Mouse (Mus musculus): ENCODE measurements around the gene Plcg2.

The Plcg2 gene

GRCm38 (mm10) chr8:117547945-117548344 is 49.9 kb downstream of the Plcg2 start:
- DNase-seq (ENCODE audit: low spot score in 2 of 2) = no peak

- DNase-seq (ENCODE audit: low spot score in 2 of 2) = peak; percentile 22 to 38
Measured at GRCm38 (mm10) chr8:117548453-117548852, 50.4 kb downstream of the Plcg2 start.

- DNase-seq (ENCODE audit: low spot score in 2 of 2) = no peak
Measured at GRCm38 (mm10) chr8:117550529-117550928, 52.4 kb downstream of the Plcg2 start.

- peak; percentile 62 to 63 for DNase-seq (ENCODE audit: low spot score in 2 of 2)
Measured at GRCm38 (mm10) chr8:117561014-117561413, 62.9 kb downstream of the Plcg2 start.

- DNase-seq (ENCODE audit: low spot score in 2 of 2) = no peak
Measured at GRCm38 (mm10) chr8:117561735-117562361, 63.8 kb downstream of the Plcg2 start.

GRCm38 (mm10) chr8:117562445-117563014 is 64.4 kb downstream of the Plcg2 start:
- no peak for DNase-seq (ENCODE audit: low spot score in 2 of 2)

GRCm38 (mm10) chr8:117569409-117569808 is 71.3 kb downstream of the Plcg2 start:
- peak; percentile 21 to 55 for DNase-seq (ENCODE audit: low spot score in 2 of 2)

GRCm38 (mm10) chr8:117576291-117576785 is 78.2 kb downstream of the Plcg2 start:
- DNase-seq (ENCODE audit: low spot score in 2 of 2) = no peak

- no peak for DNase-seq (ENCODE audit: low spot score in 2 of 2)
Measured at GRCm38 (mm10) chr8:117577059-117577458, 79.0 kb downstream of the Plcg2 start.

- no peak for DNase-seq (ENCODE audit: low spot score in 2 of 2)
Measured at GRCm38 (mm10) chr8:117577883-117578282, 79.8 kb downstream of the Plcg2 start.

GRCm38 (mm10) chr8:117578856-117579255 is 80.8 kb downstream of the Plcg2 start:
- no peak for DNase-seq (ENCODE audit: low spot score in 2 of 2)

- no peak for DNase-seq (ENCODE audit: low spot score in 2 of 2)
Measured at GRCm38 (mm10) chr8:117593862-117594261, 95.8 kb downstream of the Plcg2 start.

- no peak for DNase-seq (ENCODE audit: low spot score in 2 of 2)
Measured at GRCm38 (mm10) chr8:117595001-117595400, 96.9 kb downstream of the Plcg2 start.

- no peak for DNase-seq (ENCODE audit: low spot score in 2 of 2)
Measured at GRCm38 (mm10) chr8:117596777-117597176, 98.7 kb downstream of the Plcg2 start.

GRCm38 (mm10) chr8:117600839-117601238 is 102.7 kb downstream of the Plcg2 start:
- no peak for DNase-seq (ENCODE audit: low spot score in 2 of 2)

- no peak for DNase-seq (ENCODE audit: low spot score in 2 of 2)
Measured at GRCm38 (mm10) chr8:117604101-117604500, 106.0 kb downstream of the Plcg2 start.

GRCm38 (mm10) chr8:117604671-117605070 is 106.6 kb downstream of the Plcg2 start:
- DNase-seq (ENCODE audit: low spot score in 2 of 2) = no peak

- no peak for DNase-seq (ENCODE audit: low spot score in 2 of 2)
Measured at GRCm38 (mm10) chr8:117605201-117605600, 107.1 kb downstream of the Plcg2 start.

GRCm38 (mm10) chr8:117610506-117610905 is 112.4 kb downstream of the Plcg2 start:
- no peak for DNase-seq (ENCODE audit: low spot score in 2 of 2)

- no peak for DNase-seq (ENCODE audit: low spot score in 2 of 2)
Measured at GRCm38 (mm10) chr8:117612861-117613260, 114.8 kb downstream of the Plcg2 start.

- DNase-seq (ENCODE audit: low spot score in 2 of 2) = peak in 1 of 2 experiments; percentile 8
Measured at GRCm38 (mm10) chr8:117626040-117626838, 128.1 kb downstream of the Plcg2 start.

- no peak for DNase-seq (ENCODE audit: low spot score in 2 of 2)
Measured at GRCm38 (mm10) chr8:117627096-117627495, 129.0 kb downstream of the Plcg2 start.

- no peak for DNase-seq (ENCODE audit: low spot score in 2 of 2)
Measured at GRCm38 (mm10) chr8:117632532-117632931, 134.4 kb downstream of the Plcg2 start.

All from heart, adult 9 months (tissue).